Mouse (Mus musculus): ENCODE measurements at regions not wholly inside any gene's neighbourhood (a gene's known extent, or its start where the extent isn't known, plus 50 kb on each side); places are given as distances from the start of the nearest gene placed in this dataset.

DNA sequence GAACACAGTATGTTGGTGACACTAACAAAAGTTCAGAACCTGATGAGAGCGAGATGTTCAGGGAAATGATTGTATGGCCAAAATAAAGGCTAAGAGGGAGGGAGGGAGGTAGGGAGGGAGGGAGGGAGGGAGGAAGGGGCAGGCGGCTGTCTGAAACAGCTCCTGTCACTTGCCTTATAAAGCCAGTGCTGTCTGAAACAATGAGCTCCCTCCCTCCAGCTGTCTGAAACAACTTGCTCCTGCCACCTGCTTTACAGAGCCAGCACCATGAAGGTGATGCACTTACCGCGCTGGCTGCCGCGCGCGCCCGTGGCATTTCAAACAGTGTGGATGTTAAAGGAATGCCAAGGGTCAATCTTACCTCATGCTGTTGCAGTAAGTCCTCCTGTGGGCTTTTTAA, 571.9 kb downstream of the 1700064H15Rik start:
- DNase-seq (ENCODE audit: low spot score), result no peak
- H3K36me3 ChIP-seq (replicated peaks), result no peaks in the 10 kb centered on the region
- peaks cover 10% of the 10 kb centered on the region for H3K4me1 ChIP-seq
- WGBS, result 17% methylated on average over 9 of the region's 9 CpGs
- no peak overlapping the region for H3K4me3 ChIP-seq
- H3K9me3 ChIP-seq, result no peaks in the 10 kb centered on the region
- H3K27ac ChIP-seq (replicated peaks), result no peak overlapping the region
- H3K27me3 ChIP-seq (replicated peaks; ENCODE audit: low read depth, poor library complexity, severe bottlenecking), result peaks cover 18% of the 10 kb centered on the region

DNA sequence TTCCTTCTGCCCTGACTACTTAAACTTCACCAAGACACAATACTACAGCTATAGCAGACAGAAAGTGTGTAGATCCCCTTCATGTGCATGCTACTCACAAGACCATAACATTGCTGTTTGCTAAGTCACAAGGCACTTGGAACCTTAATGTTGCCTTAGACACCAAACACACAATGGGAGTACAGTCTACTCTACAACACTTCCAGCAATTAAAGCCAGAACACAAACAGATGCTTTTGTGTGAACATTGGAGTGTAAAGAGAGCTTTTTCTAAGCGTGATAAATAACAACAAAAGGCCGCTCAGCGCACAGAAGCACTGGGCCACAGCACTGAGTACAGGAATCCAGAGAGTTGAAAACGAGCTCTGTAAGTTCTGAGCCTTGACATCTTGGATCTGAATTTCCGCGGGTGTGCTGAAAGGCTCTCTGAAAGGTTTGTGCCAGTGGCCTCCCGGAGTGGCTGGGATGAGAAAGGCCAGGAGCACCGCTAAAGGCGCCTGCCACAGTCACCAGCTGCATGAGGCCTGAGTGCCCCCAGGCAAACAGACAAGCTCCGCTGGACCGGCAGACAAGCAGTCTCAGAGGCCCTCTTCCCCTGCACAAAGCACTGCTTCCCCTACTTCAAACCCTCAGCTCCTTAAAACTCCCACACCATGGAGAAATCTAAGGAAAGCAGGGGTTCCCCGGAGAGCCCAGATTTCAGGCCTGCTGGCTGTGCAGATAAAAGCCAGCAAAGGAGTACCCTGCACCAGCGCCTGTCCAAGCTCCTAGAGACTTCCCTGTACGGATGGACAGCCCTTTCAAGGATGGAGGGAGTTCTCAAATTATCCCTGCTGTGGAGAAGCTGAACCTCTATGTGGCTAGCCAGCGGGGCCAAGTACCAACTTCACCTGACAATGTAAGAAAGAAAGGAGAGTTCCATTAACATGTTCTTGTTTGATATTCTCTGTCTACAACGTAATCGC, 568.3 kb downstream of the 1700064H15Rik start:
- Histone ChIP-seq H3K27ac (replicated peaks) (peak overlapping the region; percentile 48; the same call in 1 of the 2 replicates), H3K4me1 (peaks cover 10% of the 10 kb centered on the region), H3K9me3 (no peaks in the 10 kb centered on the region), H3K36me3 (replicated peaks) (no peaks in the 10 kb centered on the region), H3K4me3 (no peak overlapping the region), H3K27me3 (replicated peaks; ENCODE audit: low read depth, poor library complexity, severe bottlenecking) (peaks cover 18% of the 10 kb centered on the region)
- 23% methylated on average over 17 of the region's 17 CpGs for WGBS
- DNase-seq (ENCODE audit: low spot score), result peak; percentile 57

DNA sequence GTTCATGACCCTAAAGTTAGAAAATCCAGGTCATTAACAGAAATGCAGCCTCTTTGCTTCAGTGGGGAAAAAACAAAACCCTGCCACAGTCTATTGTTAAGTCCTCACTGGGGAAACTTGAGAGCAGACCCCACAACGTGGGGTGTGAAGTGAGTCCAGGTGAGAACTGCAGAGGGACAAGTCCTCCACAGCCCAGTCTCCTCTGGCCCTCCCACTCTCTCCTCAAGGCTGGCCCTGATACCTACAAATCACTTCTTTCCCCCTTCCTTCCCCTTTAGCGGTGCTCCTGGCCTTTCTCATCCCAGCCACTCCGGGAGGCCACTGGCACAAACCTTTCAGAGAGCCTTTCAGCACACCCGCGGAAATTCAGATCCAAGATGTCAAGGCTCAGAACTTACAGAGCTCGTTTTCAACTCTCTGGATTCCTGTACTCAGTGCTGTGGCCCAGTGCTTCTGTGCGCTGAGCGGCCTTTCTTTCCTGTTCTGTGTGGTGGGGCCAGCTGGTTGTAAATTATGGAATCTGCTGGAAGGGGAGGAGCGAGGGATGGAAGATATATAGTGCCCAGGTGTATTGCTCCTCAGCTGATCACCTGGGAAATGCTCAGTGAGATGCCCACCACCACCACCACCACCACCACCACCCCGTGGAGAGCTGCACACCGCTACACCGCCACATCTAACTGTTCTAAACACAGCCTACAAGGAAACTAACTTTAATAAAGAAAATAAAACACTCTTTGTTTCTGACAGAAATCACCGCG, 566.8 kb downstream of the 1700064H15Rik start:
- Histone ChIP-seq H3K4me1 (peaks cover 9% of the 10 kb centered on the region), H3K4me3 (no peak overlapping the region), H3K36me3 (replicated peaks) (no peaks in the 10 kb centered on the region), H3K9me3 (no peaks in the 10 kb centered on the region), H3K27ac (replicated peaks) (no peak overlapping the region), H3K27me3 (replicated peaks; ENCODE audit: low read depth, poor library complexity, severe bottlenecking) (peaks cover 18% of the 10 kb centered on the region)
- DNase-seq (ENCODE audit: low spot score), result no peak
- 36% methylated on average over 14 of the region's 14 CpGs for WGBS

DNA sequence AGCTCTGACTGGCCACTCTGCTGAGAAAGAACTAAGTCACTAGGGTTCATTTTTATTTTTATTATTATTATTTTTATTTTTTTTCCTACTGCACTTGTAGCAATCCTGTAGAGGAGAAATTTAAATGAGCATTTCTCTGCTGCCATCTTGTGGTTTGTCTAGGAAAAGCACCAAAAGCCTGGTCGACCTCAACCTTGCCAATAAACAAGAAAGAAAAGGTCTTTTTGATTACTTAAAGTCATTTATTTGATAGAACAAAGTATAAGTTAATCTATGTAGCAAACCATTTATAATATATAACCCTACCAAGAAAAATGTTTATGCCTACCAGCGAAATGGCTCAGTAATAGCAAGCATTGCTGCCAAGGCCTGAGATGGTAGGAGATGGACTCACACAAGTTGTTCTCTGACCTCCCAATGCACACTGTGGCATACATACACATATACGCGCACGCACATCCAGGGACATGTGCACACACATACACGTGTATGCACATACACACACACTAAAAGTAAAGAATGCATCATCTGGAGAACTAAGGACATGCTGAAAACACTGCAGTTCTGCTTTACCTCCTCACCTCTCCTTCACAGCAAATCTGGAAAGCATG, 566.1 kb downstream of the 1700064H15Rik start:
- Histone ChIP-seq H3K4me1 (peaks cover 7% of the 10 kb centered on the region), H3K36me3 (replicated peaks) (no peaks in the 10 kb centered on the region), H3K27me3 (replicated peaks; ENCODE audit: low read depth, poor library complexity, severe bottlenecking) (peaks cover 18% of the 10 kb centered on the region), H3K9me3 (no peaks in the 10 kb centered on the region), H3K4me3 (no peak overlapping the region), H3K27ac (replicated peaks) (no peak overlapping the region)
- 40% methylated on average over 6 of the region's 6 CpGs for WGBS
- DNase-seq (ENCODE audit: low spot score), result peak; percentile 32

DNA sequence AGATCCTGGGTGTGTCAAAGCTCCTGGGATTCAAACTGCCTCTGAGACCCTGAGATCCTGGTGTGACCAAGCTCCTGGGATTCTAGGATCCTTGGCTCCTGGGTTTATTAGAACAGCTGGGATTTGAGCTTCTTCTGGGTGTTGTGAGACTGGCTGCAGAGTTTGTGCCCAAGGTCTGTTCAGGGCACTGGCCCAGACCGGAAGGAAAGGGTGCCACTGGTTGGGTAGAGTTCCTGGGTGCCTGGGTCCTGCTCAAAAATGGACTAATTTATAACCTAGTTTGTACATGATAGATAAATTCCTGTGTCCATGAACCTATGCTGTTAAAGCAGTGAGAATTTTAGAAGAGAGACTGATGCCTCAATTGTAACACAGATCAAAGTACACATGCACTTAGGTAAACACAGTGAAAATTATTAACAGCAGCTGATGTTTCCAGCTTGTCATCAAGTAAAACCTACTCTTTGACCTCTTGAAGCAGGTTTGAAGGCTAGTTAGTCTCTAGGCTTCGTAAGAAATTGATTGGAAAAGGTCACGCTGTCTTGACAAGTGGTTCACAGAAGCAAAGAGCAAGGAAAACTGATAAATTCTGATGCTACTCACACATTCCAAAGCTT, 561.2 kb downstream of the 1700064H15Rik start:
- Histone ChIP-seq H3K36me3 (replicated peaks) (no peaks in the 10 kb centered on the region), H3K4me1 (no peaks in the 10 kb centered on the region), H3K9me3 (no peaks in the 10 kb centered on the region), H3K27ac (replicated peaks) (no peak overlapping the region), H3K4me3 (no peak overlapping the region), H3K27me3 (replicated peaks; ENCODE audit: low read depth, poor library complexity, severe bottlenecking) (no peaks in the 10 kb centered on the region)
- DNase-seq (ENCODE audit: low spot score), result no peak
- WGBS, result 71% methylated on average over 3 of the region's 3 CpGs
